Mouse (Mus musculus): ENCODE measurements around the gene Map4k3.
A peak's percentile ranks its signal among the peaks of the same experiment; 100 is the strongest.
"Not testable (repeated sequence)": the region's sequence is repeated elsewhere in the genome, so short reads cannot be mapped to it uniquely, and the experiment has no call there.

The Map4k3 gene

GRCm38 (mm10) chr17:80562792-80563191 is 165.5 kb downstream of the Map4k3 start:
- no peak for DNase-seq

GRCm38 (mm10) chr17:80560669-80561401 is 167.4 kb downstream of the Map4k3 start:
- DNase-seq = peak; percentile 63

- no peak for DNase-seq
Observed at GRCm38 (mm10) chr17:80559745-80560144, 168.5 kb downstream of the Map4k3 start.

- DNase-seq = no peak
Observed at GRCm38 (mm10) chr17:80559050-80559449, 169.2 kb downstream of the Map4k3 start.

- DNase-seq = no peak
Observed at GRCm38 (mm10) chr17:80558583-80558982, 169.7 kb downstream of the Map4k3 start.

GRCm38 (mm10) chr17:80557461-80557860 is 170.8 kb downstream of the Map4k3 start:
- no peak for DNase-seq

- DNase-seq = peak; percentile 65
Observed at GRCm38 (mm10) chr17:80553318-80554270, 174.7 kb downstream of the Map4k3 start.

GRCm38 (mm10) chr17:80552653-80553052 is 175.6 kb downstream of the Map4k3 start:
- no peak for DNase-seq

GRCm38 (mm10) chr17:80550981-80551380 is 177.3 kb downstream of the Map4k3 start:
- no peak for DNase-seq

GRCm38 (mm10) chr17:80546846-80547245 is 181.4 kb downstream of the Map4k3 start:
- no peak for DNase-seq

- no peak for DNase-seq
Observed at GRCm38 (mm10) chr17:80546227-80546626, 182.1 kb downstream of the Map4k3 start.

GRCm38 (mm10) chr17:80543646-80544045 is 184.6 kb downstream of the Map4k3 start:
- peak; percentile 18 for DNase-seq

- DNase-seq = no peak
Observed at GRCm38 (mm10) chr17:80537136-80537535, 191.1 kb downstream of the Map4k3 start.

GRCm38 (mm10) chr17:80535633-80536032 is 192.7 kb downstream of the Map4k3 start:
- no peak for DNase-seq

GRCm38 (mm10) chr17:80531351-80531750 is 196.9 kb downstream of the Map4k3 start:
- DNase-seq = not testable (repeated sequence)

Measured in right cerebral cortex, postnatal 25 days (tissue).